Mouse (Mus musculus) heart, embryonic 16.5 days (tissue): ENCODE data around the gene Hist1h4f. TPM values are rescaled to one million over a fixed set of nuclear protein-coding genes. Genes with fewer than 3 reads are reported as not detected.
"Not testable (repeated sequence)": the region's sequence is repeated elsewhere in the genome, so short reads cannot be mapped to it uniquely, and the experiment has no call there.

Experiments
- ATAC-seq: fragments of 200-750 bp; cut with Nextera tagmentation; replicated peaks from 2 replicates; pipeline ENCODE4 v1.8.0; 2017; ENCODE audit warnings: moderate number of reproducible peaks; ENCODE audit not compliant: insufficient read depth, low FRiP score; ENCODE audit errors: extremely low read depth
- H3K27ac ChIP-seq: fragments of 300-500 bp; sonication (generic); 2 replicates; pipeline ENCODE4 v1.5.1; 2014; ENCODE audit warnings: mild to moderate bottlenecking, low read length, control low read depth, moderate library complexity
- H3K27me3 ChIP-seq: fragments of 300-500 bp; sonication (generic); 2 replicates; pipeline ENCODE4 v1.6.1; 2014; ENCODE audit warnings: low read length, mixed read lengths; ENCODE audit not compliant: control insufficient read depth, insufficient read depth
- H3K36me3 ChIP-seq: fragments of 300-500 bp; sonication (generic); 2 replicates; pipeline ENCODE4 v1.6.1; 2014; ENCODE audit not compliant: control insufficient read depth, insufficient read depth
- H3K4me1 ChIP-seq: fragments of 300-500 bp; sonication (generic); 2 replicates; pipeline ENCODE4 v1.6.1; 2014; ENCODE audit warnings: low read length, mixed read lengths; ENCODE audit not compliant: control insufficient read depth, insufficient read depth
- H3K4me2 ChIP-seq: fragments of 300-500 bp; sonication (generic); 2 replicates; pipeline ENCODE4 v1.6.1; 2014; ENCODE audit warnings: low read depth, mild to moderate bottlenecking, control low read depth, low read length
- H3K4me3 ChIP-seq: fragments of 300-500 bp; sonication (generic); 2 replicates; pipeline ENCODE4 v1.5.1; 2014; ENCODE audit warnings: mild to moderate bottlenecking, control low read depth, low read length
- H3K9ac ChIP-seq: fragments of 300-500 bp; sonication (generic); 2 replicates; pipeline ENCODE4 v1.6.1; 2014; ENCODE audit warnings: low read length, control low read depth
- H3K9me3 ChIP-seq: fragments of 300-500 bp; sonication (generic); replicated peaks from 2 replicates; pipeline ENCODE4 v1.6.1; 2016; ENCODE audit warnings: low read length; ENCODE audit not compliant: control insufficient read depth
- WGBS: fragments of 180-500 bp; shearing (Covaris S2); extraction: QIAGEN DNeasy Blood & Tissue Kit; methylation state at CpG from one replicate; pipeline ENCODE4 v1.1.7; 2014; 5-methylcytosine and 5-hydroxymethylcytosine counted together
- polyA plus RNA-seq: library from polyadenylated mRNA; unstranded; fragments of >200 nt; fragmentation: Nextera tagmentation; extraction: Ambion mirVana; gene quantifications from 2 replicates; pipeline ENCODE4 v1.2.1, GENCODE M21; 2015

The Hist1h4f gene
- polyA plus RNA-seq, 1 experiment from 2014 or later: 0.53 TPM

DNA sequence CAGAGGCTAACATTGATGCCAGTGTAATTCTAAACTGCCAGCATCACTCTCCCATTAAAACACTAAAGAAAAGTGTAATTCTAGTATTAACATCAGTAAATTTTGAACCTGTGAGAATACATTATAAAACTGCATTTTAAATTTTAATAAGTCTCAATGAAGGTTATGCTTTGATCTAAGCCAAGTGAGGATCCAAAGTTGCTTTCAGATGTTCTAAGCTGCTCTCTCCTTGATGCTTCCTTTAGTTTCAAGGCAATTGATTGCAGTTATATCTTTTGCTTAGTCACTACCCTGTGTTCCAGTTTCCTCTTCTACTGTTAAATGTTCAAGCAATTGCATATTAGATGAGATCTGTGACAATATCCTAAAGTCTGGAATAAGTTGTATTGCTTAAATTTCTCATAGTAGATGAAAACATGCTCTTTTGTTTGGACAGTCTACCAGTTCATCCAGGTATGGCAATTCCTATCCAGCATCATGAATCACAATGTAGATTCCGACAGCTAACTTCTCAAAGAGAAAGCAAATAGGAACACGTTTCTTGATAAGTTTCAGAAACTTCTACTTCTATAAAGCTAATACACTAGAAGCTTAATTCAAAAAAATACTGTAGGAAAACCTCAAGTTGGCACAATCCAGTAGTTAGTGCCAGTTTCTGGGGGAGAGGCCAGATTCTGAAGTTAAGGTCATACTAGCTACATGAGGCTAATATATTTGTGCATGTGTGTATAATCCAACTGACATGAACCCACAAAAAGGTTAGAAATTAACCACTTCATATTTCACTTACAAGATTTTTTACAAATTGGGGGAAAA, 21.0 kb upstream of the Hist1h4f start:
- no peak for ATAC-seq
- 36% methylated on average over 2 of the region's 2 CpGs for WGBS
- Histone ChIP-seq H3K27ac (peak overlapping the region; percentile 96), H3K4me2 (peak overlapping the region; percentile 77), H3K9ac (peak overlapping the region; percentile 76), H3K36me3 (no peaks in the 10 kb centered on the region), H3K27me3 (no peaks in the 10 kb centered on the region), H3K9me3 (no peaks in the 10 kb centered on the region), H3K4me3 (peak overlapping the region; percentile 59), H3K4me1 (peaks cover 30% of the 10 kb centered on the region)

DNA sequence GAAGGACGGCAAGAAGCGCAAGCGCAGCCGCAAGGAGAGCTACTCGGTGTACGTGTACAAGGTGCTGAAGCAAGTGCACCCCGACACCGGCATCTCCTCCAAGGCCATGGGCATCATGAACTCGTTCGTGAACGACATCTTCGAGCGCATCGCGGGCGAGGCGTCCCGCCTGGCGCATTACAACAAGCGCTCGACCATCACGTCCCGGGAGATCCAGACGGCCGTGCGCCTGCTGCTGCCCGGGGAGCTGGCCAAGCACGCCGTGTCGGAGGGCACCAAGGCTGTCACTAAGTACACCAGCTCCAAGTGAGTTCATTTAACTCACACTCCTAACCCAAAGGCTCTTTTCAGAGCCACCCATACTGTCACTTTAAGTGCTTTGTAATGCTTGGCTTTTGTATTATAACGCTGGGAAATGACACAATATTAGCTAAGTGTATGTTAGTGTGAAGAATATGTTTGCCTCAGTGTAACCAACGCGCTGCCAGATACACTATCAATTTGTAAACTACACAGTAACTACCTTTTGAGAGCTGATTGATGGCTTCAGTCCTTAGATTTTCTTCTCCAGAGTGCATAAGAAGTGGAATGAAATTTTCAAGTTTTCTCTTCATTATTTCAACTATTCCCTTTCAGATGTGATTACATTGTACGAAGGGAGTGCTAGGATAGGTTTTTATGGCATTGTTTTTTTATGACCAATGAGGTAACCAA, 20.2 kb upstream of the Hist1h4f start:
- ATAC-seq, H3K36me3 ChIP-seq, H3K27me3 ChIP-seq, H3K9me3 ChIP-seq: not testable (repeated sequence)
- Histone ChIP-seq H3K27ac (peak overlapping the region; percentile 96), H3K4me2 (peak overlapping the region; percentile 77), H3K9ac (peak overlapping the region; percentile 76), H3K4me3 (peak overlapping the region; percentile 59), H3K4me1 (peaks cover 23% of the 10 kb centered on the region)
- WGBS: under 1% methylated on average over 10 of the region's 34 CpGs

DNA sequence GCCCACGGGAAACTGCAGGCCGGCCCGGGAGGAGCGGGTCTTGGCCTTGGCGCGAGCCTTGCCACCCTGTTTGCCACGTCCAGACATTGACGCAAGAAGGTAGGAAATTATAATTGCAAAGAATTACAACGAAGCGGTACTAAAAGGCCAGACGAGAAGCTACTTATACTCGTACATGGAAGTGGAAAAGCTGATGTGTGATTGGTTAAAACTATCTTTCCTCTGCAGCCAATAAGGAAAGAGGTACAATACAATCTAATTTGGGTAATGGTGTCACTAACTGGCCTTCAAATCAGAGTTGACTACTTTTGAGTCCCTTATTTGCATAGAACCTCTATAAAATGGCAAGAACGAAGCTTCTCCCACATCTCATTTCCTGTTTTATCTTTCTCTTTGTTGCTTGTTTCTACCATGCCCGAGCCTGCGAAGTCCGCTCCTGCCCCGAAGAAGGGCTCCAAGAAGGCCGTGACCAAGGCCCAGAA, 19.6 kb upstream of the Hist1h4f start, which contains the start of the genes Hist1h2ae and Hist1h2bg:
Gene Hist1h2ae, minus strand, starts transcription at position 199 of the 482 bp plus-strand sequence.
Gene Hist1h2bg, plus strand, starts transcription at position 375 of the 482 bp plus-strand sequence.
- WGBS: 1% methylated on average over 18 of the region's 18 CpGs
- H3K36me3 ChIP-seq: no peaks in the 10 kb centered on the region
- peak within 1 kb of the TSS; percentile 76 for H3K9ac ChIP-seq
- peaks cover 18% of the 10 kb centered on the region for H3K4me1 ChIP-seq
- ATAC-seq: peak; percentile 87
- no peaks in the 10 kb centered on the region for H3K27me3 ChIP-seq
- H3K4me3 ChIP-seq: peak within 1 kb of the TSS; percentile 59
- no peaks in the 10 kb centered on the region for H3K9me3 ChIP-seq
- peak within 1 kb of the TSS; percentile 96 for H3K27ac ChIP-seq
- H3K4me2 ChIP-seq: peak within 1 kb of the TSS; percentile 77

DNA sequence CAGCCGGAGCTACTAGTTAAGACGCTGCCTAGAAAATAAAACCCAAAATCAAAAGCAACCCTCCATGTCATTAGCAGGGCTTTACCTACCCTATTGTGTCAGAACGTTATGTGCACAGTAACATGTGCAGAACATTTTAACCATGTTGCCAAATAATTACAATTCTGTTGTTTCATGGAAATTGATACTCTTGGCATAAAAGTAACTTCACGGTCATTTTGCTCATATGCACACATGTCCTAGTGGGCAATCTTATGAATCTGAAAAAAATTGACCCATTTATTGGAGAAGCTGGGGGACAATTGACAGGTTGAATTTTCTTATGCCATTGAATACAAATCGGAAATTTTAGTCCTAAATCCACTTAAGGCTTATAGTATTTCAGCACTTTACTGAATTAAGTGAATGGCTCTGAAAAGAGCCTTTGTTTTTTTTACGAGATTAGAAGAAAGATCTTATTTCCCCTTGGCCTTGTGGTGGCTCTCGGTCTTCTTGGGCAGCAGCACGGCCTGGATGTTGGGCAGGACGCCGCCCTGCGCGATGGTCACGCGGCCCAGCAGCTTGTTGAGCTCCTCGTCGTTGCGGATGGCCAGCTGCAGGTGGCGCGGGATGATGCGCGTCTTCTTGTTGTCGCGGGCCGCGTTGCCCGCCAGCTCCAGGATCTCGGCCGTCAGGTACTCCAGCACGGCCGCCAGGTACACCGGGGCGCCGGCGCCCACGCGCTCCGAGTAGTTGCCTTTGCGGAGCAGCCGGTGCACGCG, 19.0 kb upstream of the Hist1h4f start:
- WGBS: 4% methylated on average over 19 of the region's 41 CpGs
- H3K27ac ChIP-seq: peak overlapping the region; percentile 96
- H3K4me1 ChIP-seq: peaks cover 18% of the 10 kb centered on the region
- peak; percentile 3; the same call in 1 of the 2 replicates for ATAC-seq
- H3K9me3 ChIP-seq, H3K27me3 ChIP-seq, H3K36me3 ChIP-seq: not testable (repeated sequence)
- peak overlapping the region; percentile 68 for H3K9ac ChIP-seq
- peak overlapping the region; percentile 77 for H3K4me2 ChIP-seq
- peak overlapping the region; percentile 59 for H3K4me3 ChIP-seq

DNA sequence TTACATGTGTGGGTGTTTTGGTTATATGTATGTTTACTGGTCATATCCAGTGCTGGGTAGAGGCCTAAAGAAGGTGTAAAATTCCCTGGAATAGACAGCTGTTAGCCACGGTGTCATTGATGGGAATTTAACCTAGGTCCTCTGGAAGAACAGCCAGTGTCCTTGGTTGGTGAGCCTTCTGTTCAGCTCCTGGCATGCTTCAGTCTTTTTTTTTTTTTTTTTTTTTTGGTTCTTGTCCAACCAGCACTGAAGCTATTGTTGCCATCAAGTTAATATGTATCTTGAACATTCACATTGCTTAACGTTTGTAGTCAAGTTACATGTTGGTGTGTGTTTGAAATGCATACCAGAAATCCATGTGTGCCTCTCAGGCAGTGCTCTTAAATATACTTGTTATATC, 13.0 kb upstream of the Hist1h4f start:
- Histone ChIP-seq H3K9ac (no peak overlapping the region), H3K27me3 (no peaks in the 10 kb centered on the region), H3K36me3 (no peaks in the 10 kb centered on the region), H3K27ac (no peak overlapping the region), H3K9me3 (no peaks in the 10 kb centered on the region), H3K4me1 (no peaks in the 10 kb centered on the region), H3K4me3 (no peak overlapping the region), H3K4me2 (no peak overlapping the region)
- 83% methylated on average over 2 of the region's 2 CpGs for WGBS
- no peak for ATAC-seq

DNA sequence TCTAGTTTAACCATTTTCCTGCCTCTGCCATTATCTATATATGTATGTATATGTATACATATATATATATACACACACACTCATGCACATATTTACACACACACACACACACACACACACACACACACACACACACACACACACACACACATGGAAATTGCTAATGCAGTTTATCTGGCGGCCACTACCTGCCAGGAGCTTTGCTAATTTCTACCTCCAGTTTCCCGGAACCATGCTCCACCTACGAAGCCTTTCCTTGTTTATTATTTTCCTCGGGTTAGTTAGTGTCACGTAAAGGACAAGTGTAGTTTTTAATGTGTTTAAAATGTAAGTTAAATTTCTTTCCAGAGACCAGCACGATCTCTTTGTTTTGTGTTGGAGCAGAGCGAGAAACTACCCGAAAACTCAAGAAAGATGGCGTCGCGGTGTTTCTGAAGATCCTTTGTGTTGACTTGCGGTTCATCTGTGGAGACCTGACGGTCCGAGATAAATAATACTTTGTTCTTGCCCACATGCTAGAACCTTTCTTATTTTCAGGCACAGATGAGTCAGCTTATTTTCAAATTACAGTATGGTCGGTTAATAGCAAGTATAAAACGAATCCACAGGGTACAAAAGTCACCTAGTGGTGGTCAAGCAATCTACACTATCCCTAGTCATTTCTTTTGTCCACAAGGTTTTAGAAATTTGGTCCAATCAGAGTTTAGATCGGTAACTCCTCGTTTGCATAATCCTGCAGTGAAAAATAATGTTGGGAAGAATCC, 11.4 kb upstream of the Hist1h4f start:
- Histone ChIP-seq H3K9me3 (no peaks in the 10 kb centered on the region), H3K27ac (peak overlapping the region; percentile 98), H3K27me3 (no peaks in the 10 kb centered on the region), H3K4me1 (no peaks in the 10 kb centered on the region), H3K36me3 (no peaks in the 10 kb centered on the region), H3K4me2 (peak overlapping the region; percentile 91), H3K4me3 (peak overlapping the region; percentile 56), H3K9ac (peak overlapping the region; percentile 71)
- 2% methylated on average over 18 of the region's 18 CpGs for WGBS
- peak; percentile 49; the same call in 1 of the 2 replicates for ATAC-seq

DNA sequence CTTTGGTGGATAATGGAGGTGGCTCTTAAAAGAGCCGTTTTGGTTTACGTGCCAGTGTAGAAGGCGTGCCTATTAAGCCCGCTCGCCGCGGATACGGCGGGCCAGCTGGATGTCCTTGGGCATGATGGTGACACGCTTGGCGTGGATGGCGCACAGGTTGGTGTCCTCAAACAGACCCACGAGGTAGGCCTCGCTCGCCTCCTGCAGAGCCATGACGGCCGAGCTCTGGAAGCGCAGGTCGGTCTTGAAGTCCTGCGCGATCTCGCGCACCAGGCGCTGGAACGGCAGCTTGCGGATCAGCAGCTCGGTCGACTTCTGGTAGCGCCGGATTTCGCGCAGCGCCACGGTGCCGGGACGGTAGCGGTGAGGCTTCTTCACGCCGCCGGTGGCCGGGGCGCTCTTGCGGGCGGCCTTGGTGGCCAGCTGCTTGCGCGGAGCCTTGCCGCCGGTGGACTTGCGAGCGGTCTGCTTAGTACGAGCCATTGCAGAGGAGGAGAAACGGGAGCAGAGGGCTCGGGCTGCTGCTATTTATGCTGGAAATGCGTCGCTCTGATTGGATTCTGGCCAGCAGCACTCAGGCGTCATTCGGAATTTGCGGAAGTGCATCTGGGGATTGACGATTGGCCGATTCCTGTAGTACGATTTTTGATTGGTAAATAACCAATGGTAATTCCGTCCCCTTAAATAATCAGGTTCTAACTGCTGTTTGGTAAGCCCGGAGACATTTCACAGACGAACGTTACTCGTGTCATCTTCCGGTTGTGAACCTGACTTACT, 10.6 kb upstream of the Hist1h4f start, which contains the start of gene Hist1h3e:
Gene Hist1h3e, minus strand, starts transcription at position 487 of the 777 bp plus-strand sequence.
- peak within 1 kb of the TSS; percentile 56 for H3K4me3 ChIP-seq
- H3K36me3 ChIP-seq, H3K4me1 ChIP-seq, H3K27me3 ChIP-seq, H3K9me3 ChIP-seq: not testable (repeated sequence)
- ATAC-seq: peak; percentile 90
- H3K27ac ChIP-seq: peak within 1 kb of the TSS; percentile 98
- 0% methylated on average over 52 of the region's 67 CpGs for WGBS
- peak within 1 kb of the TSS; percentile 91 for H3K4me2 ChIP-seq
- peak within 1 kb of the TSS; percentile 74 for H3K9ac ChIP-seq
